Mouse (Mus musculus): Measurements from ENCODE around the gene Pef1.

Gene Pef1

DNA sequence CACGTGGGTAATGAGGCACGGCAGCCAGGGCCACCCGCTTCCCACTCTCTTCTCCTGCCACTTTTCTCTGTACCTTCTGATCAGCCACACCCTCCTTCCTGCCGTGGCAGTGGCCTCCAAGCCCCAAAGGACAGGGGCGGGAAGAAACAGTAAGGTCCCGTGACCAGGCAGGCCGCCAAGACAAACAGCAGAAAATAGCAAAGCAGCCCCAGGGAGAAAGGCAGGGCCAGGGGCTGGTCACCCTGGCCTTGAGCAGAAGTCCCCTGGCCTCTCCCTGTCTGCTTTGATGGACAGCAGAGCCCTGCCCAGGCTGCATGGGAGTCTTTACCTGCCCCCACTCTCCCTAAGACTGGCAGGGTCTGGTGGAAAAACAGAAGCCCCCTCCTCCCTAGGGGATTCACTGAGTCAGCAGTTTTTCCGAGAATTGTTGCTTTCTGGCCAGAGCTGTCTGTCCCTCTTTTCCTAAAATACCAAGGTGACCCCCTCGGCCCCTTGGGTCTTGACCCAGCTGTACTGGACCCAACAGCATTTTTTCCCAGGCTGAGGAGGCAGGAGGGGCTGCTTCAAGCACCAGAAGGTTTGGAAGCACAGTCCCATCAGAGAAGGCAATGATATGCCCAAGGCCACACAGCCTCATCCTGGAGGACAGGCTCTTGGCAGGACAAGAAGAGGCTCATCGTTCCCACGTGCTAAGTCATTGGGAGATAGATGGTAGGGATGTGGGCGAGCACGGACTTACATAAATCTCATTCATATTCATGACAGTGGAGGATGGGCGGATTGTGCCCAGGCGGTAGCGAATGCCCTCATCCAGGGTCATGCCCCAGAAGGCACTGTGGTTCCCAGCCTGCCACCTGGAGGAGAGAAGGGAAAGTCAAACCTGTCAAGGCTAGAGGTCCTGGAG, 66.2 kb downstream of the Pef1 start:
- in situ Hi-C loops (cut with MboI; ENCODE audit: low pct_unique_long_range_greater_than_20kb in 1 of 2, low sequenced_read_pairs in 2 of 2, unreplicated experiment in 1 of 2): no loop called here

DNA sequence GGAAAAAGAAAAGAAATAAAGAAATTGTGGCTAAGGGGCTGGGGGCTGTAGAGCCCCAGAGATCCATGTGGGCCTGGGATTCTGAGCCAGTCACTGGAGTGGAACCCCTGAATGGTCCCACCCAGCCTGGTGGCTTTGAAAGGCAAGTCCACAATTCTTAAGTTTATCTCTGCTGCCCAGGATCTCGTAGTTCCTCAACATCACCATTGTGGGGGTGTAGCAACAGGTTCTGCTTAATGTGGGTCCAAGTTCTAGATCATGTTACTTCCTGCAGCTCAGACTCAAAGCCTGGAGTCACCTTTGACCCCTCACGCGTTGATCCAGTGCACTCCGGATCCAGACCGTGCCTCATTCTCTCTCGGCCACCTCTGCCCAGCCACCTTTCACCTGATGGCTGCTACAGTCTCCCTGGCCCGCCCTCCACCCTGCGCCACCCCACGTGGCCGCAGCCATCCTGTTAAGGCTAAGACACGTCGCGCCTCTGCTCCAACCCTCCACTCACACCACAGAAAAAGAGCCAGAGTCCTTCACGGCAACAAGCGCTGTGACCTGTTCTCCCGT, 67.1 kb downstream of the Pef1 start:
- in situ Hi-C loops (cut with MboI; ENCODE audit: low pct_unique_long_range_greater_than_20kb in 1 of 2, low sequenced_read_pairs in 2 of 2, unreplicated experiment in 1 of 2): no loop called here

GRCm38 (mm10) chr4:130170362-130170761, 68.0 kb downstream of the Pef1 start:
- in situ Hi-C loops (cut with MboI; ENCODE audit: low pct_unique_long_range_greater_than_20kb in 1 of 2, low sequenced_read_pairs in 2 of 2, unreplicated experiment in 1 of 2): no loop called here

DNA sequence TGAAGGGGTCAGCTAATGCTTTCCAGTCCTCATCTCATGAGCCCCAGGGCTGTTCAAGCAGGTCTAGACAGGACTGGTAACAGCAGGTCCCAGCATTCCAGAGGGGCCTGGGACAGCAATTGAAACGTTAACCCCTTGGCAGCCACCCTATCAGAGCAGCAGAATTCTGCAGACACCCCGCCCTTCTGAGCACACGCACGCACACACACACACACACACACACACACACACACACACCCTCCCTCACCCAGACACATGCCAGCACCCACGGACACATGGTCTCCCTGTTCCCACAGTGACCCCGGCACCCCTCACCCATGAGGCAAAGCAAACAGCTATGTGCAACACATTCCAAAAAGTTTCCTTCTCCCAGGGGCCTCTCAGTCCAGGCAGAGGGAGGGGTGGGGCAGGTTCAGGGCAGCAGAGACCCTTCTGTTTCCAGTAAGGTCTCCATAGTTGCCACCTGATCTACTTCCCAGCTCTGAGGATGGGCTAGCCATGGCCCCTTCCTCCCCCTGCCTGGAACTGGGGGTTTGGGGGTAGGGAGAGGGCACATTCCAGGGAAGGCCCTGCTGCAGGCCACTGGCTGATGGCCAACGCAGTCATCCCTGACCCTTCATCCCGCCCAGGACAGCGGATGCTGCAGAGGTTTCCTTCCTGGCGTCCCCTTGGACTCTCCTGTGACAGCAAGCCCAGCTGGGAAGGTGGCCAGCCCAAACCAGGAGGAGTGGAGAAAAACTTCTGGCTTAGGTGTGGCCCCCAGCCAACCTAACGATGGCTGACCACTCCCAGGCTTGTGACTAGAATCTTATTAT, 69.8 kb downstream of the Pef1 start:
- in situ Hi-C loops (cut with MboI; ENCODE audit: low pct_unique_long_range_greater_than_20kb in 1 of 2, low sequenced_read_pairs in 2 of 2, unreplicated experiment in 1 of 2): no loop called here

GRCm38 (mm10) chr4:130173060-130173822, 70.9 kb downstream of the Pef1 start:
- in situ Hi-C loops (cut with MboI; ENCODE audit: low pct_unique_long_range_greater_than_20kb in 1 of 2, low sequenced_read_pairs in 2 of 2, unreplicated experiment in 1 of 2): no loop called here

DNA sequence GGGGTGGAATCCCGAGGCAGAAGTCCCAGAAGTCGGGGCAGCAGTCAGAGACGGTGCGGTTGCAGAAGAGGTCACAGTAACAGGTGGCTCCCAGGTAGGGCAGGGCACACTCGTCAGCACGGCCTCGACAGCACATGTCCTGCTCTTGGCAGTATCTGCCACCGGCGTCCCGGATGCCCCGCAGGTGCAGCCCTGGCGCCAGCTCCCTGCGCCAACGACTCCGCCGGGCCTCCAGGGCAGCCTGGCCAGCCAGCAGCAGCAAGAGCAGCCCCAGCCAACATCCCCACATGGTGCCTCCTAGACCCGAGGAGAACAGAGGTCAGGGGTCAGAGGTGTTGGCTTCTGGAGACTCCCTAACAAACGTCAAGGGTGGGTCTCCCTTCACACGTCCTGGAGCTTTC, 71.6 kb downstream of the Pef1 start:
- in situ Hi-C loops (cut with MboI; ENCODE audit: low pct_unique_long_range_greater_than_20kb in 1 of 2, low sequenced_read_pairs in 2 of 2, unreplicated experiment in 1 of 2): no loop called here

- in situ Hi-C loops (cut with MboI; ENCODE audit: low pct_unique_long_range_greater_than_20kb in 1 of 2, low sequenced_read_pairs in 2 of 2, unreplicated experiment in 1 of 2): no loop called here
Measured at GRCm38 (mm10) chr4:130174335-130175031, 72.1 kb downstream of the Pef1 start.

GRCm38 (mm10) chr4:130175072-130175711, 72.8 kb downstream of the Pef1 start, which contains the start of gene Tinagl1:
Tinagl1 (minus strand) TSS chr4:130175122.
- in situ Hi-C loops (cut with MboI; ENCODE audit: low pct_unique_long_range_greater_than_20kb in 1 of 2, low sequenced_read_pairs in 2 of 2, unreplicated experiment in 1 of 2): no loop called here

DNA sequence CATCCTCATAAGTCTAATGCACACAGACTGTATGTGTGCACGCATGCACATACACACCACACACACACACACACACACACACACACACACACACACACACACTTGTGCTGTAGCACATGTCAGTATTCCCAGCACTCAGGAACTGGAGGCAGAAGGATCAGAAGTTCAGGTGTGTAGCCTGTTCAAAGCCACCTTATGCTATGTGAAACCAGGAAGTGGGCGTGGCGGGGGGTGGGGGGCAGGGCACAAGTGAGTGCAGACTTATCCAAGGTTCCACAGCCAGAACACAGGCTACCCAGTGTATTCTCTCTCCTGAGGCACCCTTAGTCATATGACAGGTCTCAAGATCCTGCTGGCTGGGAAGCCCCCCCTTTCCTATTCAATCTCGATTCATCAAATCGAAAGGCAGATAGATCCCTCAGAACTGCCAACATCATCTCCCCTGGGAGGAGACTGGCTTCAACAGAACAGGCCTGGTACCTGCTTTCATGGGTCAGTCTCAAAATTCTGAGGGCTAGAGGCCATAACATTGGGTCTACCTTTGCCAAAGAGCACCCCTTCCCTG, 73.9 kb downstream of the Pef1 start:
- in situ Hi-C loops (cut with MboI; ENCODE audit: low pct_unique_long_range_greater_than_20kb in 1 of 2, low sequenced_read_pairs in 2 of 2, unreplicated experiment in 1 of 2): no loop called here

DNA sequence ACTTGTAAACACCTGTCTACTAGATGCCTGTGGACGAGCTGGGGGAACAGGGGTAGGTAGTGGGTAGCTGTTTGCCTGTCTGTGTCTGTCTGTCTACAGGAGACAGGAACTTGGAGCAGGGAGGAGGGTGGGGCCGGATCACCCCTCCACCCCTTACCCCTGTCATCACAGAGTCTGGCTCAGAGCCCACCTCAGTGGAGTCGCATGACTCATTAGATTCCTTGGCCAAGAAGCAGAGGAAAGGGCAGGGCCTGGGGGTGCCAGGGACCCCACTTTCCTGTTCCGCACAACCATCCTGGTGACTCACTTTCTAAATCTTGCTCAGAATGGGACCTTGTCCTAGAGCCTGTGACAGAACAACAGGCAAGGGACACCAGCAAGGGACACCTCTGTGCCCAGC, 74.7 kb downstream of the Pef1 start:
- in situ Hi-C loops (cut with MboI; ENCODE audit: low pct_unique_long_range_greater_than_20kb in 1 of 2, low sequenced_read_pairs in 2 of 2, unreplicated experiment in 1 of 2): no loop called here

DNA sequence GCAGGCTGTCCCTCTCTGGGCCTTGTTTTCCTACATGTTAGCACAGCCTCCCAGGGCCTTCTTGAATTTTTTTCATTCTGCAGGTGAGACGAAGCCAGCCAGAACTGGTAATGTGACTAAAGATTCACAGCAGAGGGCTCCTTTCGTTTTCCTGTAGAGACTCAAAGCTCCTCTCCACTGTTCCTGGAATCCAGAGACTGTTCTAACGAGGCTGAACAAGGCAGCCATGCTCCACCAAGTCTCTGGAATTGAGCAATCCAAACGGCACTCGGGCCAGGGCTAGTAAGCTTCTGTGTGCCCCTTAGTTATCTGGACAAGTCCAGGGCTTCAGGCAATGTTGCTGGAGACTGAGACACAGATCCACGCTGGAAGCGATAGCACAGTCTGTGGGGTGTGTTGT, 75.2 kb downstream of the Pef1 start:
- in situ Hi-C loops (cut with MboI; ENCODE audit: low pct_unique_long_range_greater_than_20kb in 1 of 2, low sequenced_read_pairs in 2 of 2, unreplicated experiment in 1 of 2): no loop called here

All from mouse embryonic stem cell (cell line).